Mouse (Mus musculus) ovary, postnatal 10 days (tissue): Measurements from ENCODE around the gene Rhobtb3.
"Not testable (repeated sequence)": the region's sequence is repeated elsewhere in the genome, so short reads cannot be mapped to it uniquely, and the experiment has no call there.

Experiments used
- DNase-seq: peaks from one replicate; pipeline ENCODE4 v3.0.0; 2022; ENCODE audit warnings: low spot score

Rhobtb3 gene

GRCm38 (mm10) chr13:75929071-75929470 is 14.7 kb downstream of the Rhobtb3 start:
- DNase-seq, result not testable (repeated sequence)

- no peak for DNase-seq
These were observed 15.8 kb downstream of the Rhobtb3 start for GRCm38 (mm10) chr13:75927951-75928350.

- no peak for DNase-seq
These were observed 29.6 kb downstream of the Rhobtb3 start for GRCm38 (mm10) chr13:75914151-75914550.

GRCm38 (mm10) chr13:75908187-75908586 is 35.5 kb downstream of the Rhobtb3 start:
- no peak for DNase-seq

GRCm38 (mm10) chr13:75907133-75907532 is 36.6 kb downstream of the Rhobtb3 start:
- no peak for DNase-seq

GRCm38 (mm10) chr13:75904660-75905059 is 39.1 kb downstream of the Rhobtb3 start:
- DNase-seq, result no peak

- DNase-seq, result not testable (repeated sequence)
These were observed 42.8 kb downstream of the Rhobtb3 start for GRCm38 (mm10) chr13:75900928-75901327.

GRCm38 (mm10) chr13:75892876-75893275 is 50.8 kb downstream of the Rhobtb3 start:
- DNase-seq, result no peak

GRCm38 (mm10) chr13:75892291-75892690 is 51.4 kb downstream of the Rhobtb3 start:
- no peak for DNase-seq

- no peak for DNase-seq
These were observed 51.9 kb downstream of the Rhobtb3 start for GRCm38 (mm10) chr13:75891868-75892267.

GRCm38 (mm10) chr13:75883792-75884191 is 59.9 kb downstream of the Rhobtb3 start:
- DNase-seq, result no peak

GRCm38 (mm10) chr13:75880501-75880900 is 63.2 kb downstream of the Rhobtb3 start:
- no peak for DNase-seq

- no peak for DNase-seq
These were observed 64.0 kb downstream of the Rhobtb3 start for GRCm38 (mm10) chr13:75879756-75880155.

GRCm38 (mm10) chr13:75877907-75878306 is 65.8 kb downstream of the Rhobtb3 start:
- no peak for DNase-seq

GRCm38 (mm10) chr13:75876592-75876991 is 67.1 kb downstream of the Rhobtb3 start:
- no peak for DNase-seq

GRCm38 (mm10) chr13:75876188-75876587 is 67.5 kb downstream of the Rhobtb3 start:
- DNase-seq, result not testable (repeated sequence)

GRCm38 (mm10) chr13:75874608-75875376 is 68.9 kb downstream of the Rhobtb3 start:
- no peak for DNase-seq

- DNase-seq, result no peak
These were observed 75.8 kb downstream of the Rhobtb3 start for GRCm38 (mm10) chr13:75867876-75868275.

- DNase-seq, result no peak
These were observed 78.1 kb downstream of the Rhobtb3 start for GRCm38 (mm10) chr13:75865486-75866184.

GRCm38 (mm10) chr13:75859264-75859844 is 84.4 kb downstream of the Rhobtb3 start:
- DNase-seq, result no peak

GRCm38 (mm10) chr13:75853118-75853517 is 90.6 kb downstream of the Rhobtb3 start:
- DNase-seq, result no peak

- DNase-seq, result no peak
These were observed 91.7 kb downstream of the Rhobtb3 start for GRCm38 (mm10) chr13:75852027-75852426.

GRCm38 (mm10) chr13:75847027-75847426 is 96.7 kb downstream of the Rhobtb3 start:
- no peak for DNase-seq
